Mouse (Mus musculus) neural tube, postnatal 0 days (tissue): ENCODE measurements around the gene Gm45711. TPM values are rescaled to one million over a fixed set of nuclear protein-coding genes. Genes with fewer than 3 reads are reported as not detected.

Source experiments
- polyA plus RNA-seq: library from polyadenylated mRNA; unstranded; fragments of >200 nt; fragmentation: Nextera tagmentation; extraction: Ambion mirVana; gene quantifications from 2 replicates; pipeline ENCODE4 v1.2.1, GENCODE M21; 2015

Gene Gm45711
- not detected in 2 replicates for polyA plus RNA-seq

GRCm38 (mm10) chr8:104309441-104310155 is at the start of gene Gm45711, which contains the start of gene Cmtm1:
TSS of gene Gm45711 (minus strand) at chr8:104310081.
TSS of gene Cmtm1 (minus strand) at chr8:104310145.

GRCm38 (mm10) chr8:104339229-104339982 is 29.5 kb upstream of the Gm45711 start, which contains the start of gene Cmtm3:
TSS of gene Cmtm3 (plus strand) at chr8:104339410.

GRCm38 (mm10) chr8:104321930-104322329 is 12.0 kb upstream of the Gm45711 start, which contains the start of gene Cmtm2b:
TSS of gene Cmtm2b (plus strand) at chr8:104322230.

GRCm38 (mm10) chr8:104321267-104321666 is 11.4 kb upstream of the Gm45711 start, which contains the start of gene Gm11020:
TSS of gene Gm11020 (plus strand) at chr8:104321567.

DNA sequence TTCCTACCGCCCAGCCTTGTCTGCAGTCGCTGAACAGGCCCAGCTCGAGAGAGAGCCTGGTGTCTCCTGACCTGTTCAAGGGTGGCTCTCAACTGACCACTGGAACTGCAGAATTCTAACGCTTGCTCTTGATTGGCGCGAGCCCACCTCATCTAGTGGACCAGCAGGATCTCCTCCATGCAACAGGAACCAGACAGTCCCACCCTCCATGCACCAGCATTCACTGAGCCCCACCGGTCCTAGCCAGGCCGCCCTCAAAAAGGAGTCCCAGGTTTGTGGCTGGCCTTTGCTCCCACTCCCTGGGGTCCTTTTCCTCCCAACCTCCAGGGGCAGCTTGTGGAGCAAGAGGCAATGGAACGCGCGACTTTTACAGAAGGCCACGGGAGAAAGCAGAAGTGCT is 16.8 kb downstream of the Gm45711 start, which contains the start of gene Cmtm2a:
TSS of gene Cmtm2a (minus strand) at position 101 of the 400 bp plus-strand sequence.

GRCm38 (mm10) chr8:104250439-104251367 is 59.2 kb downstream of the Gm45711 start, which contains the start of gene Cklf:
TSS of gene Cklf (plus strand) at chr8:104250861.

DNA sequence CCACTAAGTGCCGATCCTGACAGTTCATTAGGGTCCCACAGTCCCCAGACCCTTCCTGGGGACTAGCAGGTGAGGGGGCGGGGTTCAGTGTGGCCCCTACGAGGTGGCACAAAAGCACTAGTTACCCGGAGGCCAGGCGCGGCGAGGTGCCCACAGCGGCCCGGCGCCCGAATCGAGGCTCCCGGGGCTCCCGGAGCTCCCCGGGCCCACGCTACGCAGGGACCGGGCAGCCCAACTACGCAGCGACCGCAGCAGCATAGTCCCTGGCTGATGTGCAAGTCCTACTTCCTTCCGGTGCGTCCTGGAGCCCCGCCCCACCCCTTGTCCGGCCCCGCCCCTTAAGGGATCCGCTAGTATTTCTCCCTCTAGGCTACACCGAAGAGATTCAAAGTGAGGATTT is 61.6 kb downstream of the Gm45711 start, which contains the start of gene Tk2:
TSS of gene Tk2 (minus strand) at position 283 of the 400 bp plus-strand sequence.

Other genes starting within 250 kb of the Gm45711 start
- 10.1 and 10.2 TPM in 2 replicates for gene Cdh5, start 208.5 kb downstream of the Gm45711 start, polyA plus RNA-seq
- gene Bean1, start 139.6 kb downstream of the Gm45711 start, polyA plus RNA-seq, result 18.3 and 18.5 TPM in 2 replicates
- gene Tk2, start 61.5 kb downstream of the Gm45711 start, polyA plus RNA-seq, result 41.3 and 47.5 TPM in 2 replicates
- 34.6 and 35.5 TPM in 2 replicates for gene Cklf, start 59.2 kb downstream of the Gm45711 start, polyA plus RNA-seq
- gene Cmtm2a, start 16.9 kb downstream of the Gm45711 start, polyA plus RNA-seq, result not detected in 2 replicates
- gene Cmtm1, start 64 bp upstream of the Gm45711 start, polyA plus RNA-seq, result not detected in 2 replicates
- gene Gm11020, start 11.5 kb upstream of the Gm45711 start, polyA plus RNA-seq, result not detected in 2 replicates
- gene Cmtm2b, start 12.1 kb upstream of the Gm45711 start, polyA plus RNA-seq, result not detected in 2 replicates
- gene Cmtm3, start 29.3 kb upstream of the Gm45711 start, polyA plus RNA-seq, result 42.9 and 43.7 TPM in 2 replicates
- gene Cmtm4, start 85.7 kb upstream of the Gm45711 start, polyA plus RNA-seq, result 3.6 TPM in 2 replicates
- gene Dync1li2, start 133.0 kb upstream of the Gm45711 start, polyA plus RNA-seq, result 64.4 and 64.5 TPM in 2 replicates
- 0.75 and 0.86 TPM in 2 replicates for gene Terb1, start 199.8 kb upstream of the Gm45711 start, polyA plus RNA-seq
- gene Nae1, start 224.6 kb upstream of the Gm45711 start, polyA plus RNA-seq, result 80.8 and 85.7 TPM in 2 replicates
- gene Car7, start 224.6 kb upstream of the Gm45711 start, polyA plus RNA-seq, result 2.8 and 3.6 TPM in 2 replicates